Comparison of ENCODE assay signal across 7 mouse cellular contexts in genomic region chr17:10316446-10316845, GRCm38 (mm10). TPM values are rescaled to one million over a fixed set of nuclear protein-coding genes. Genes with fewer than 3 reads are reported as not detected.
A peak's percentile ranks its signal among the peaks of the same experiment; 100 is the strongest.
DNase-seq lines count a peak whose midpoint lies in the region; ATAC-seq lines count a peak whose summit lies in the region.

No protein-coding gene starts in this region.

- H3K27me3 ChIP-seq in lung, embryonic 15.5 days = no peaks in the 10 kb centered on the region
- no peaks in the 10 kb centered on the region for H3K27me3 ChIP-seq in forebrain, embryonic 12.5 days
- no peaks in the 10 kb centered on the region for H3K27me3 ChIP-seq in limb, embryonic 13.5 days
- no peaks in the 10 kb centered on the region for H3K27me3 ChIP-seq in stomach, embryonic 14.5 days (ENCODE audit: control insufficient read depth, insufficient read depth, low read length)

- DNase-seq in lung, postnatal 14 days = no peak
- DNase-seq in thymus, postnatal 10 days (ENCODE audit: low spot score in 2 of 2) = no peak
- DNase-seq in right cerebral cortex, adult 2 months (ENCODE audit: low spot score in 2 of 2) = no peak

- H3K9me3 ChIP-seq in lung, embryonic 15.5 days = no peaks in the 10 kb centered on the region
- H3K9me3 ChIP-seq in forebrain, embryonic 12.5 days = no peaks in the 10 kb centered on the region
- H3K9me3 ChIP-seq in limb, embryonic 13.5 days = no peaks in the 10 kb centered on the region
- H3K9me3 ChIP-seq in stomach, embryonic 14.5 days (ENCODE audit: control insufficient read depth, low read depth, low read length) = no peaks in the 10 kb centered on the region

- H3K4me3 ChIP-seq in lung, embryonic 15.5 days = peak overlapping the region; percentile 88
- H3K4me3 ChIP-seq in forebrain, embryonic 12.5 days (replicated peaks) = peak overlapping the region; percentile 97
- H3K4me3 ChIP-seq in limb, embryonic 13.5 days = peak overlapping the region; percentile 44
- peak overlapping the region; percentile 79 for H3K4me3 ChIP-seq in stomach, embryonic 14.5 days (ENCODE audit: low read depth, low read length)

- no peaks in the 10 kb centered on the region for H3K36me3 ChIP-seq in lung, embryonic 15.5 days
- H3K36me3 ChIP-seq in forebrain, embryonic 12.5 days (replicated peaks) = no peaks in the 10 kb centered on the region
- no peaks in the 10 kb centered on the region for H3K36me3 ChIP-seq in limb, embryonic 13.5 days
- H3K36me3 ChIP-seq in stomach, embryonic 14.5 days (ENCODE audit: control insufficient read depth, insufficient read depth, low read length) = no peaks in the 10 kb centered on the region

- WGBS in lung, embryonic 15.5 days = 0% methylated on average over 1 of the region's 1 CpGs
- 3% methylated on average over 1 of the region's 1 CpGs for WGBS in forebrain, embryonic 12.5 days
- 5% methylated on average over 1 of the region's 1 CpGs for WGBS in limb, embryonic 13.5 days
- WGBS in stomach, embryonic 14.5 days = 2% methylated on average over 1 of the region's 1 CpGs

- ATAC-seq in lung, embryonic 15.5 days (ENCODE audit: borderline replicate concordance, extremely low read depth, low FRiP score, low TSS enrichment) = no peak
- no peak for ATAC-seq in forebrain, embryonic 12.5 days (ENCODE audit: low FRiP score)
- no peak for ATAC-seq in limb, embryonic 13.5 days (ENCODE audit: low FRiP score, low read depth)
- no peak for ATAC-seq in stomach, embryonic 14.5 days (ENCODE audit: insufficient number of reproducible peaks, insufficient read depth, low FRiP score, low read depth)

- H3K27ac ChIP-seq in lung, embryonic 15.5 days = peak overlapping the region; percentile 44
- H3K27ac ChIP-seq in forebrain, embryonic 12.5 days = peak overlapping the region; percentile 71
- H3K27ac ChIP-seq in limb, embryonic 13.5 days = no peak overlapping the region
- no peak overlapping the region for H3K27ac ChIP-seq in stomach, embryonic 14.5 days (ENCODE audit: low read length)

- H3K9ac ChIP-seq in lung, embryonic 15.5 days = peak overlapping the region; percentile 41
- peak overlapping the region; percentile 47 for H3K9ac ChIP-seq in forebrain, embryonic 12.5 days
- peak overlapping the region; percentile 55; the same call in 1 of the 2 replicates for H3K9ac ChIP-seq in limb, embryonic 13.5 days
- H3K9ac ChIP-seq in stomach, embryonic 14.5 days (replicated peaks; ENCODE audit: low read depth, low read length) = no peak overlapping the region

- H3K4me2 ChIP-seq in lung, embryonic 15.5 days = peak overlapping the region; percentile 56
- H3K4me2 ChIP-seq in forebrain, embryonic 12.5 days = peak overlapping the region; percentile 61
- peak overlapping the region; percentile 71 for H3K4me2 ChIP-seq in limb, embryonic 13.5 days (replicated peaks)
- peak overlapping the region; percentile 62 for H3K4me2 ChIP-seq in stomach, embryonic 14.5 days (replicated peaks; ENCODE audit: low read depth, low read length)

- peaks cover 32% of the 10 kb centered on the region for H3K4me1 ChIP-seq in lung, embryonic 15.5 days
- H3K4me1 ChIP-seq in forebrain, embryonic 12.5 days = peaks cover 24% of the 10 kb centered on the region
- H3K4me1 ChIP-seq in limb, embryonic 13.5 days = peaks cover 28% of the 10 kb centered on the region
- peaks cover 12% of the 10 kb centered on the region; the same call in 1 of the 2 replicates for H3K4me1 ChIP-seq in stomach, embryonic 14.5 days (ENCODE audit: control insufficient read depth, insufficient read depth, low read length)

RNA-seq across cellular contexts. Expression of gene Qk, which starts 3.2 kb away (rescaled TPM):
- 28.5 and 33.3 TPM in 2 replicates for polyA plus RNA-seq in lung, embryonic 15.5 days (2015; fragmentation: Nextera tagmentation; extraction: Ambion mirVana)
- polyA plus RNA-seq in forebrain, embryonic 12.5 days (2016; fragmentation: Nextera tagmentation; extraction: Ambion mirVana) = 63.0 and 69.3 TPM in 2 replicates
- 34.4 and 35.7 TPM in 2 replicates for polyA plus RNA-seq in limb, embryonic 13.5 days (2015; fragmentation: Nextera tagmentation; extraction: Ambion mirVana)
- polyA plus RNA-seq in stomach, embryonic 14.5 days (2014; fragmentation: Nextera tagmentation; extraction: Ambion mirVana) = 37.3 and 38.6 TPM in 2 replicates

Comparison
In these comparisons a context has a peak if more than half of its experiments do, and no peak if none do; other contexts are left out.
1. H3K27ac ChIP-seq: peak in lung, embryonic 15.5 days (single experiment) and forebrain, embryonic 12.5 days (single experiment); none in limb, embryonic 13.5 days (single experiment) and stomach, embryonic 14.5 days (single experiment).
2. H3K4me3 ChIP-seq: peak in every context shown above with its lines; median percentile 97 in forebrain, embryonic 12.5 days; 88 in lung, embryonic 15.5 days; 79 in stomach, embryonic 14.5 days; 44 in limb, embryonic 13.5 days.
3. Peak in every context shown above with its lines, with median percentiles within 50 percentile points of each other: H3K4me2 ChIP-seq.